Mouse (Mus musculus) layer of hippocampus, adult 18-20 months (tissue): ENCODE measurements at regions not wholly inside any gene's neighbourhood (a gene's known extent, or its start where the extent isn't known, plus 50 kb on each side); places are given as distances from the start of the nearest gene placed in this dataset.

Experiments
- DNase-seq, 2 experiments: peaks; one replicate each; pipeline ENCODE4 v3.0.0; 2022; ENCODE audit warnings: low spot score in 2 of 2

- DNase-seq = no peak
Observed at GRCm38 (mm10) chr2:48535453-48535852, 278.5 kb upstream of the Acvr2a start.

GRCm38 (mm10) chr2:48536930-48537329 lies 277.0 kb upstream of the Acvr2a start:
- DNase-seq = no peak

- DNase-seq = peak; percentile 4 to 32
Observed at GRCm38 (mm10) chr2:48538668-48539341, 275.1 kb upstream of the Acvr2a start.

- DNase-seq = peak in 1 of 2 experiments; percentile 7
Observed at GRCm38 (mm10) chr2:48539465-48540055, 274.3 kb upstream of the Acvr2a start.

GRCm38 (mm10) chr2:48544377-48544776 lies 269.5 kb upstream of the Acvr2a start:
- no peak for DNase-seq

GRCm38 (mm10) chr2:48545072-48545471 lies 268.8 kb upstream of the Acvr2a start:
- no peak for DNase-seq

- DNase-seq = no peak
Observed at GRCm38 (mm10) chr2:48545679-48546078, 268.2 kb upstream of the Acvr2a start.

GRCm38 (mm10) chr2:48546194-48546593 lies 267.7 kb upstream of the Acvr2a start:
- no peak for DNase-seq

- no peak for DNase-seq
Observed at GRCm38 (mm10) chr2:48556600-48556999, 257.3 kb upstream of the Acvr2a start.

GRCm38 (mm10) chr2:48557123-48557522 lies 256.8 kb upstream of the Acvr2a start:
- DNase-seq = peak in 1 of 2 experiments; percentile 30

- no peak for DNase-seq
Observed at GRCm38 (mm10) chr2:48558641-48559040, 255.3 kb upstream of the Acvr2a start.

GRCm38 (mm10) chr2:48563636-48564035 lies 250.3 kb upstream of the Acvr2a start:
- no peak for DNase-seq

- no peak for DNase-seq
Observed at GRCm38 (mm10) chr2:48564170-48564569, 249.7 kb upstream of the Acvr2a start.

- DNase-seq = no peak
Observed at GRCm38 (mm10) chr2:48567871-48568270, 246.0 kb upstream of the Acvr2a start.

- no peak for DNase-seq
Observed at GRCm38 (mm10) chr2:48586162-48586830, 227.6 kb upstream of the Acvr2a start.

- DNase-seq = peak in 1 of 2 experiments; percentile 20
Observed at GRCm38 (mm10) chr2:48586831-48587169, 227.1 kb upstream of the Acvr2a start.

- DNase-seq = no peak
Observed at GRCm38 (mm10) chr2:48589709-48590108, 224.2 kb upstream of the Acvr2a start.

- DNase-seq = no peak
Observed at GRCm38 (mm10) chr2:48597793-48598583, 215.9 kb upstream of the Acvr2a start.

GRCm38 (mm10) chr2:48599367-48599766 lies 214.5 kb upstream of the Acvr2a start:
- DNase-seq = no peak

GRCm38 (mm10) chr2:48601855-48602254 lies 212.1 kb upstream of the Acvr2a start:
- no peak for DNase-seq

GRCm38 (mm10) chr2:48609466-48609865 lies 204.4 kb upstream of the Acvr2a start:
- no peak for DNase-seq

GRCm38 (mm10) chr2:48612251-48612650 lies 201.7 kb upstream of the Acvr2a start:
- DNase-seq = no peak
